Mouse (Mus musculus): ENCODE measurements around the gene Taar7f.
A peak's percentile ranks its signal among the peaks of the same experiment; 100 is the strongest.
"Not testable (repeated sequence)": the region's sequence is repeated elsewhere in the genome, so short reads cannot be mapped to it uniquely, and the experiment has no call there.

The Taar7f gene

DNA sequence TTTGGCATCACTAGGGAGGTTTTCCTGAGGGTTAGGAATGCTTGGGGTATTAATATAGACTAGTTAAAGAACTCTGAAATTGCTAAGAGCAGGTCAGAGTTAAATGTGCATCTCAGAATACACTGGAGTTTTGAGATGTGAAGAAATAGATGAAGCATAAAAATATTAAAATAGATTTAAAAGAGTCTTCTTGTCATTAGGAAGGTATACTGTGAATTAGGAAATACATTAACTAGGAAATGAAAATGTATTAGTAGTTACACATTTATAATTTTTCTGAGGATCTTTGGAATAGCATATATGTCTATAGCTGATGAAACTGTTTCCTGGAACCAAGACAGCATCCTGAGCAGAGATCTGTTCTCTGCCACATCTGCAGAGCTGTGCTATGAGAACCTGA is at the start of gene Taar7f:
Taar7f (plus strand) TSS at position 301 of the 400 bp plus-strand sequence.
- DNase-seq (ENCODE audit: low read depth, low spot score): no peak

DNA sequence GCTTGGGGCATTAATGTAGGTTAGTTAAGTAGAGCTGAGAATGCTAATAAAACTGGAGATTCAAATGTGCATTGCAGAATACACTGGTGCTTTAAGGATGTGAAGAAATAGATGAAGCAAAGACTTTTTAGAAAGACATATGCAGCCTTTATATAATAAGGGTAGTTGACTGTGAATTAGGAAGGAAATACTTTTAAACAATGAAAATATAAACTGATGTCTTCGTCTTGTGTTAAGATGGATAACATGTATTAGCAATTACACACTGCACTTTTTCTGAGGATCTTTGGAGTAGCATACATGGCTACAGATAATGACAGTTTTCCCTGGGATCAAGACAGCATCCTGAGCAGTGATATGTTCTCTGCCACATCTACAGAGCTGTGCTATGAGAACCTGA is 49.7 kb upstream of the Taar7f start, which contains the start of gene Taar7b:
Taar7b (plus strand) TSS at position 301 of the 400 bp plus-strand sequence.
- no peak for DNase-seq (ENCODE audit: low read depth, low spot score)

DNA sequence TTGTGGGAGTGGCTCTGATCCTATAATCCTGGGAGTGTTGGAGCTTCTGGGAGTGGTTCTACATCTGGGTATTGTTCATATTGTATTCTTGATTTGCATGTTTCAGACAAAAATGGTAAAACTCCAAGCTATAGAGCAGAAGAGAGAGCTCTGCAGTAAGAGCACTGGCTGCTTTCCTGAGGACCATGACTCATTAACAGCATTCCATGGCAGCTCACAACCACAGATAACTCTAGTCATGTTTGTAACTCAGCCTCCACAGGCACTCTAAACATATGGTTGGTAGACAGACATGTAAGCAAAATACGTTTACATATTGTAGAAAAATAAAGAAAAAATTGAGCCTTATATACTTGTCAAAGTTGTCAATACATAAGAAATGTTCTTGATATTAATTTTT is 42.9 kb upstream of the Taar7f start:
- no peak for DNase-seq (ENCODE audit: low read depth, low spot score)

DNA sequence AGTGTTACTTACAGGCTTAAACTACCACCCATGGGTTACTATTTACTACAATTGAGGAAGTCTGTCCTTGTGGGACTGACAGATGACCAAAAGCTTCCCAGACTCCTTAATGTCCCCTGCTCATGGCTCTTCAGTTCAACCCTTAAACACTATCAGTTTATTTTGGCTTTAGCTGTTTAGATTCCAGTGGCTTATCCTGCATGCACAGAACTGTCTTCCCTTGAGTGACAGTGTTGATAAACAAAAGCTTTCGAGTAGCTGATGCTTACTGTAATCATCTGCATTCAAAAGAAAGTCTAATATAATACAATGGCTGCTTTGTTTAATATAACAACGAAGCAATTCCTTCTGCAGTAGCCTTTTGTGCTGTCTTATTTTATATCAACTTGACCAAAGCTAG is 42.3 kb upstream of the Taar7f start:
- DNase-seq (ENCODE audit: low read depth, low spot score): no peak

DNA sequence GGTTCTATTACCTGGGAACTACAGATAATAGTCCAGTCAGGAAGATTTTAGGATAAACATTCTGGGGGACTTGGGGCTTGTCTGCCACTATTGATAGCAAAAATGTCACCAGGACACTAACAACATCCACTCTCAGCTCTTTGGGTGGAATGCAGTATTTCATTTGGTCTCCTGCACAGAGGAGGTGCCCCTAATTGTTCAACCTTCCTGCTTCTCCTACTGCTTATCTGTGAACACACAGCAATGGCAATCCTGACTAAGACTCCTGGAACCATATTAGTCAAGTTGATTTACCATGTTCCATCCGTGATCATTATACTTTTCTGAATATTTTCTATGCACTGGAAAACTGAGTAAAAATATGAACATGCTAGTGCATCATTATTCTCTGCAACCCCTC is 41.2 kb upstream of the Taar7f start:
- DNase-seq (ENCODE audit: low read depth, low spot score): no peak

DNA sequence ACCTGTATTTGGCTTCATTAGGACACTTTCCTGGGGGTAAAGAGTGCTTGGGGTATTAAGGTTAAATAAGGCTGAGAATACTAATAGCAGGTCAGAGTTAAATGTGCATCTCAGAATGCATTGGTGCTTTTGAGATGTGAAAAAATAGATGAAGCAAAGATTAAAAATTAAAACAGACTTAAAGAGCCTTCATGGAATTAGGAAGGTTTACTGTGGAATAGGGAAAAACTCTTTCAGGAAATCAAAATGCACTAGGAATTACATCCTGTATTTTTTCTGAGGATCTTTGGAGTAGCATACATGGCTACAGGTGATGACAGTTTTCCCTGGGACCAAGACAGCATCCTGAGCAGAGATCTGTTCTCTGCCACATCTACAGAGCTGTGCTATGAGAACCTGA is 22.4 kb upstream of the Taar7f start, which contains the start of gene Taar7d:
Taar7d (plus strand) TSS at position 301 of the 400 bp plus-strand sequence.
- DNase-seq (ENCODE audit: low read depth, low spot score): no peak

DNA sequence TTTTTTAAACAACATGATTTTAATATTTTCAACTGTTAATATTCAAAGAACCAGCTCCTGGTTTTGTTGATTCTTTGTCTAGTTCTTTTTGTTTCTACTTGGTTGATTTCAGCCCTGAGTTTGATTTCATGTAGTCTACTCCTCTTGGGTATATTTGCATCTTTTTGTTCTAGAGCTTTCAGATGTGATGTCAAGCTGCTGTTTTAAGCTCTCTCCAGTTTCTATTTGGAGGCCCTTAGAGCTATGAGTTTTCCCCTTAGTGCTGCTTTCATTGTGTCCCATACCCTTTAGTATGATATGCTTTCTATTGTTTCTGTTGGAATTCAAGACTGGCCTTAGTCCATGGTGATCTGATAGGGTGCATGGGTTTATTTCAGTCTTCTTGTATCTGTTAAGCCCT is 18.0 kb upstream of the Taar7f start:
- DNase-seq (ENCODE audit: low read depth, low spot score): no peak

DNA sequence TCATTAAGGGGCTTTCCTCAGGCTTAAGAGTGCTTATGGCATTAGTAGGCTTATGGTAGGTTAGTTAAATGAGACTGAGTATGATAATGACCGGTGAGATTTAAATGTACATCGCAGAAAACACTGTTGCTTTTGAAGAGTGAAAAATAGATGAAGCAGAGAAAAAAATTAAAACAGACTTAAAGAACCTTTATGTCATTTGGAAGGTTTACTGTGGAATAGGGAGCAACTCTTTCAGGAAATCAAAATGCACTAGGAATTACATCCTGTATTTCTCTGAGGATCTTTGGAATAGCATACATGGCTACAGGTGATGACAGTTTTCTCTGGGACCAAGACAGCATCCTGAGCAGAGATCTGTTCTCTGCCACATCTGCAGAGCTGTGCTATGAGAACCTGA is 12.0 kb upstream of the Taar7f start, which contains the start of gene Taar7e:
Taar7e (plus strand) TSS at position 301 of the 400 bp plus-strand sequence.
- no peak for DNase-seq (ENCODE audit: low read depth, low spot score)

DNA sequence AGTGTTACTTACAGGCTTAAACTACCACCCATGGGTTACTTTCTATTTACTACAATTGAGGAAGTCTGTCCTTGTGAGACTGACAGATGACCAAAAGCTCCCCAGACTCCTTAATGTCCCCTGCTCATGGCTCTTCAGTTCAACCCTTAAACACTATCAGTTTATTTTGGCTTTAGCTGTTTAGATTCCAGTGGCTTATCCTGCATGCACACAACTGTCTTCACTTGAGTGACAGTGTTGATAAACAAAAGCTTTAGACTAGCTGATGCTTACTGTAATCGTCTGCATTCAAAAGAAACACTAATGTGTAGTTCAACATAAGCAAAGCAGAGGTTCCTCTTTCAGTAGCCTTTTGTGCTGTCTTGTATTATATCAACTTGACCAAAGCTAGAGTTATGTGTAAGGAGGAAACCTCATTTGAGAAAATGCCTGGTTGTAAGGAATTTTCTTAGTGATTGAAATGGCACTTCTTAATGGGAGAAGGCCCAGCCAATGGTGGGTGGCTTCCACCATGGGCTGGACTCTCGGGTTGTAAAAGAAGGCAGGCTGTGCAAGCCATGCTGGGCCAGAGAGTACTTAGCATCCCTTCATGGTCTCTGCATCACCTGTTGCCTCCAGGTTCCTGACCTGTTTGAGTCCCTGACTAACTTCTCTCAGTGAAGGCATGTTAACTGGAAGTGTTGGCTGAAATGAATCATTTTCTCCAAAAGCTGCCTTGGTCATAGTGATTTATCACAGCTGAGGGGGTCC is 9.0 kb upstream of the Taar7f start:
- no peak for DNase-seq (ENCODE audit: low read depth, low spot score)

DNA sequence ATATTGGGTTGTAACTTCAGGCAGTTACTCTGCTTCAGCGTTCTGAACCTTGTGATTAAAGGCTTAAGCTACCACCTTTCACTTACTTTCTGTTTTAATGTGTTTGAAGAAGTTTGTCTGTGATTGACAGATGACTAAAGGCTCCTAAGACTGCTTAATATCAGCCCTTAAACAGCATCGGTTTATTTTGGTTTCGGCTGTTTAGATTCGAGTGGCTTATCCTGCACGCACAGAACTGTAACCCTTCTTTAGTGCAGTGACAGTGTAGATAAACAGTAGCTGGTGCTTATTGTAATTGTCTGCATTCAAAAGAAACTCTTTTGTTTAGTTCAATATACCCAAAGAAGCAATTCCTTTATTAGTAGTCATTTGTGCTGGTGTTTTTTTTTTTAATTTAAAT is 2.7 kb downstream of the Taar7f start:
- DNase-seq (ENCODE audit: low read depth, low spot score): no peak

DNA sequence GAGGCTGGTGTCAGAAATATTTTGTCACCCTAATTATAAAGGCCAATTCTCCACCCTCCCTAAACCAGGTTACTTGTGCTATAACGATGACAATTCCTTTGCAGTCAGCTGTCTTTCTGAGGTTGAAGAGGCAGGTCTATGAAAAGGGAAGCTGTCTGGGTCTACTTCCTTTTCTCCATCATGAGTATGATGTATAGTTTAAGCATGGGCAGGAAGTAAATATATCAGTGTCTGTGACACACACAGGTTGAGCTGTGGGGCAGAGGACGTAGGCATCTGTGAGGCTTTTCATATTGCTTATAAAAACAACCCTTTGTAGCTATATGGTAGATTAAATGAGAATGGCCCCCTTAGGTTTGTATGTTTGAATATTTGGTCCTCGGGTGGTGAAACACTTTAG is 9.7 kb downstream of the Taar7f start:
- DNase-seq (ENCODE audit: low read depth, low spot score): no peak

DNA sequence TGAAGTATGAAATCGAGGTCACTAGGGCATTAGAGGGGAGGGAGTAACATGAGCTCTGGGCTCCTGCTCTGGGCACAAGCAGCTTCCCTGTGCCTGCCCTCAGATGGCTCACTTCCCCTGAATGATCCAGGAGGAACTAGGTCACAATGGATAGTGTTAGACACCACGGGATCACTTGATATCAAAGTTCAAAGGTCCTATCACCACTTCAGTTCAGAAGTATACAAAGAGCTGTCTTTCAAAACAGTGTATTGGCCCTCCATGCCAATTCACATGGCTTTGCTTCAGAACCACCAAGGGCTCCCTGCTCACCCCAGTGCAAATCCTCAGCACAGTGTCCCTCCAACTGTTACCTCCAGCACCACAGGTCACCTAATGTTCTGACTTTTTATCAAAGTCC is 25.4 kb downstream of the Taar7f start:
- not testable (repeated sequence) for DNase-seq (ENCODE audit: low read depth, low spot score)

DNA sequence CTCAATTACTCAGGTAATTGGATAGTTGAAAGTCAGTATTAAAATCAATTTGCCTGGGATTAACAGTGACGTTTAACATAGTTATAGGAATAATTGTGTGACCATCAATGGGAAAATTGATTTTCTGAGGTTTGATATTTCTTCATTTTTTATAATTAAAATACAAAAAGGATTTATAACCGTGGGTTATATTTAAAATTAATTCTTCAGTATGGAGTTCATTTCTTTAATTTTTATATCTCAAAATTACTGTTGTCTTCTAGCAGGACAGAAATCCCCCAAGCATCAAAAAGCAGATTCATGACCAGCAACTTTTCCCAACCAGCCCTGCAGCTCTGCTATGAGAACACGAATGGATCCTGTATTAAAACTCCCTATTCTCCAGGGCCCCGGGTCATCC is 26.9 kb downstream of the Taar7f start, which contains the start of gene Taar8a:
Taar8a (plus strand) TSS at position 301 of the 400 bp plus-strand sequence.
- not testable (repeated sequence) for DNase-seq (ENCODE audit: low read depth, low spot score)

DNA sequence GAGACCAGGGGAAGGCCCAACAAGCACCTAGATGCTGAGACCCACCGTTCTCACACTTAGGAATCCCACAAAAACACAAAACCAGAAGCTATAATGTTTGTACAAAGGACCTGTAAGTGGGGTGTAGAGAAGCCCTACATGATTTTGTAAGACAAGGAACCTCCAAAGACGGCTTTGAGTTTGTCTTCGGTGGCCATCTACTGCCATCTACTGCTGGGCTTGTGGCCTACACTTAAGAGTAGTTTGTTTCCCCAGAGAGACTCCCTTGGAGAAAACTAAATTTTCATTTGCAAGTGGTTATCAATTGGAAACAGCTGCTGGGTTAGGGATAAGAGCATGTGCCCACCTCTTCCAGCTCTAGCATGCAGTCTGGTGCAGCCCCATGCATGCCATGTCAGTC is 30.9 kb downstream of the Taar7f start:
- DNase-seq (ENCODE audit: low read depth, low spot score): peak; percentile 40

DNA sequence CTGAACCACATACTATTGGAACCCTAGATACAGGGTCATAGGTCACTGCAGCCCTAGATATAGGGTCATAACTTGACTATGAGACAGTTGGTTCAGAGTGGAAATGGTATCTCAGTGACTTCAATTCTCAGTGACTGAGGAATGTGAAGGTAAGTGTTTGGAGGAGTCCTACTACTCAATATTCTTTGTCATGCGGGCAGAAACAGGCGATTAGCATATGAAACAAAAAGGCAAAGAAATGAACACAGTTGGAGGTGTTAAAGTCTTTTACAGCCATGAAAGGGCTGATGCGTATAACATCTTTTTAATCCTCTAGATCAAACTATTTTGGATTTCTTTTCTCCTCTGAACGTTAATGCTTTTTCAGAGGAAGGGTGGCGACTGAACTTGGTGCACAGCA is 36.6 kb downstream of the Taar7f start:
- no peak for DNase-seq (ENCODE audit: low read depth, low spot score)

DNA sequence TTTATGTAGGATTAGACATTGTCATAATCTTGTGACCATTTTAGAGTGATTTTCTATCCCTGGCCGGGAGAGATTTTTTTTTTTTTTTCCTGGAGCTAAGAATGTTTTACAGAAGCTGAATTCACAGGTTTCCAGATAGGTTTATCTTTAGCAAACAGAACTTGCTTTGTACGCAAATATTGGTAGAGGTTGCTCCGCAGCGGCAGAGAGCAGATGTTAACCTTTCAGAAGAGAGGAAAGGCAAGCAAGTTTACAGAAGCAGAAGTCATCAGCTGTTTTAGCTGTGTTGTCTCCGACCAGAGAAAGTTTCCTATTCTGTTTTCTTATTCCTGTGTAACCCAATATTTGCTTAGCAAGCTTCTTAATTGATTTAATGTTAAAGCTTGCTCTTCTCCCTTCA is 37.2 kb downstream of the Taar7f start:
- no peak for DNase-seq (ENCODE audit: low read depth, low spot score)

DNA sequence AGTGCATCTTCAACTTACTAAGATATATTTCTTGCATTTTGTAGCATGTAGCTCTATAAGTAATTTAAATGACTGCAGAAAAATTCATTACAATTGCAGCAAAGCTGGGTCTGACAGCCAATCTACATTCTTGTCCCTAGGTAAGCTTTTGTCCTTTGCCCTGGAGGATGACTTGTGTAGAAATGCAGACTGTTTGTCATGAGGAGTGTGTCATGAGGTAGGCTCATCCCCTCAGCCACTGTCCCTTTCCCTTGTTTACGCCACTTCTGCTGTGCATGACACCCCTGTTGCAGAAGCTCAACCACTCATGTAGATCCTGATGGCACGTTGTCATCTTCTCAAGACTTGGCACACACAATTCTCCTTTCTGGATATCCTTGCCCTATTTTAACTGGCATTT is 37.9 kb downstream of the Taar7f start:
- no peak for DNase-seq (ENCODE audit: low read depth, low spot score)

DNA sequence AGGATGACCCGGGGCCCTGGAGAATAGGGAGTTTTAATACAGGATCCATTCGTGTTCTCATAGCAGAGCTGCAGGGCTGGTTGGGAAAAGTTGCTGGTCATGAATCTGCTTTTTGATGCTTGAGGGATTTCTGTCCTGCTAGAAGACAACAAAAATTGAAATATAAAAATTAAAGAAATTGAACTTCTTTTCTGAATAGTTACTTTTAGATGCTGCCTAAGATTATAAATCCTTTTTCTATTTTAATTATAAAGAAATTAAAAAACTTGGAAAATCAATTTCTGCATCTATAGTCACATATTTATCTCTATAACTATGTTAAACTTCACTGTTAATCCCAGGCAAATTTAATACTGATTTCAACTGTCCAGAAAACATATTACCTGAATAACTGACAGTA is 42.9 kb downstream of the Taar7f start, which contains the start of gene Taar8b:
Taar8b (minus strand) TSS at position 101 of the 400 bp plus-strand sequence.
- DNase-seq (ENCODE audit: low read depth, low spot score): no peak

DNA sequence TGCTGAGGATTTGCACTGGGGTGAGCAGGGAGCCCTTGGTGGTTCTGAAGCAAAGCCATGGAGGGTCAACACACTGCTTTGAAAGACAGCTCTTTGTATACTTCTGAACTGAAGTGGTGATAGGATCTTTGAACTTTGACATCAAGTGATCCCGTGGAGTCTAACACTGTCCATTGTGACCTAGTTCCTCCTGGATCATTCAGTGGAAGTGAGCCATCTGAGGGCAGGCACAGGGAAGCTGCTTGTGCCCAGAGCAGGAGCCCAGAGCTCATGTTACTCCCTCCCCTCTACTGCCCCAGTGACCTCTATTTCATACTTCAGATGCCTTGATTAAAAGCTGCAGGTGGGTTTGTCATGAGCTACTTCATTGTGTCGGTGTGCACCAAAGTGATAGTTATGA is 47.7 kb downstream of the Taar7f start:
- not testable (repeated sequence) for DNase-seq (ENCODE audit: low read depth, low spot score)

Data from telencephalon, adult 2 months (tissue).